Mouse (Mus musculus) testis, adult 2 months (tissue): ENCODE data around the gene Bckdhb. TPM values are rescaled to one million over a fixed set of nuclear protein-coding genes. Genes with fewer than 3 reads are reported as not detected.

Experiments used
- H3K27ac ChIP-seq: fragments of 200-500 bp; 2 replicates; pipeline ENCODE4 v1.5.1; 2012; ENCODE audit warnings: low read depth, low read length; ENCODE audit not compliant: control insufficient read depth, insufficient read depth
- H3K27me3 ChIP-seq: fragments of 200-500 bp; 2 replicates; pipeline ENCODE4 v1.6.1; 2012; ENCODE audit warnings: mild to moderate bottlenecking, low read length, moderate library complexity; ENCODE audit not compliant: control insufficient read depth, insufficient read depth
- H3K36me3 ChIP-seq: fragments of 200-500 bp; 2 replicates; pipeline ENCODE4 v1.6.1; 2012; ENCODE audit warnings: mild to moderate bottlenecking, low read length; ENCODE audit not compliant: control insufficient read depth, insufficient read depth
- H3K4me1 ChIP-seq: fragments of 200-500 bp; 2 replicates; pipeline ENCODE4 v1.6.1; 2012; ENCODE audit warnings: low read length; ENCODE audit not compliant: control insufficient read depth, insufficient read depth
- H3K4me3 ChIP-seq: fragments of 200-500 bp; 2 replicates; pipeline ENCODE4 v1.5.1; 2012; ENCODE audit warnings: low read depth, mild to moderate bottlenecking, low read length, moderate library complexity, mixed read lengths; ENCODE audit not compliant: control insufficient read depth
- CTCF ChIP-seq: fragments of 200-500 bp; IDR thresholded peaks from 2 replicates; pipeline ENCODE4 v1.5.1; 2012; ENCODE audit warnings: low read depth, mild to moderate bottlenecking, inconsistent platforms, low read length, moderate library complexity; ENCODE audit not compliant: control insufficient read depth, insufficient read depth, insufficient replicate concordance
- POLR2A ChIP-seq: fragments of 200-500 bp; IDR thresholded peaks from 2 replicates; pipeline ENCODE4 v1.6.1; 2012; ENCODE audit warnings: low read depth, mild to moderate bottlenecking, inconsistent platforms, low read length, moderate library complexity; ENCODE audit not compliant: control insufficient read depth
- polyA plus RNA-seq: library from polyadenylated mRNA; depleted of rRNA; stranded (reverse); fragments of >200 nt; gene quantifications from 2 replicates; pipeline ENCODE4 v1.2.3, GENCODE M21; 2012

The Bckdhb gene
- polyA plus RNA-seq, 1 experiment, result 4.6 TPM

GRCm38 (mm10) chr9:84109777-84110478 lies 185.0 kb downstream of the Bckdhb start:
- no peaks in the 10 kb centered on the region for H3K4me1 ChIP-seq
- H3K36me3 ChIP-seq, result no peaks in the 10 kb centered on the region
- no peak for TF ChIP-seq POLR2A
- no peak overlapping the region for H3K4me3 ChIP-seq
- no peak overlapping the region for H3K27ac ChIP-seq
- no peaks in the 10 kb centered on the region for H3K27me3 ChIP-seq

GRCm38 (mm10) chr9:84110616-84111015 lies 185.7 kb downstream of the Bckdhb start:
- Histone ChIP-seq H3K4me1 (no peaks in the 10 kb centered on the region), H3K36me3 (no peaks in the 10 kb centered on the region), H3K4me3 (no peak overlapping the region), H3K27me3 (no peaks in the 10 kb centered on the region), H3K27ac (no peak overlapping the region)
- TF ChIP-seq POLR2A (no peak), CTCF (no peak)

- Histone ChIP-seq H3K4me3 (no peak overlapping the region), H3K27ac (no peak overlapping the region), H3K36me3 (no peaks in the 10 kb centered on the region), H3K4me1 (no peaks in the 10 kb centered on the region), H3K27me3 (no peaks in the 10 kb centered on the region)
- TF ChIP-seq POLR2A (no peak), CTCF (no peak)
Observed at GRCm38 (mm10) chr9:84112319-84112718, 187.4 kb downstream of the Bckdhb start.

- no peak for TF ChIP-seq POLR2A
- TF ChIP-seq CTCF, result no peak
- Histone ChIP-seq H3K4me3 (no peak overlapping the region), H3K27me3 (no peaks in the 10 kb centered on the region), H3K4me1 (no peaks in the 10 kb centered on the region), H3K36me3 (no peaks in the 10 kb centered on the region), H3K27ac (no peak overlapping the region)
Observed at GRCm38 (mm10) chr9:84112842-84113568, 188.1 kb downstream of the Bckdhb start.

- Histone ChIP-seq H3K27ac (no peak overlapping the region), H3K36me3 (no peaks in the 10 kb centered on the region), H3K4me3 (no peak overlapping the region)
Observed at GRCm38 (mm10) chr9:84114254-84114653, 189.3 kb downstream of the Bckdhb start.

GRCm38 (mm10) chr9:84117337-84117736 lies 192.4 kb downstream of the Bckdhb start:
- Histone ChIP-seq H3K27ac (no peak overlapping the region), H3K4me1 (no peaks in the 10 kb centered on the region), H3K36me3 (no peaks in the 10 kb centered on the region), H3K27me3 (no peaks in the 10 kb centered on the region), H3K4me3 (no peak overlapping the region)
- no peak for TF ChIP-seq POLR2A
- no peak for TF ChIP-seq CTCF

More at GRCm38 (mm10) chr9:84114254-84114653, 189.3 kb downstream of the Bckdhb start:
- no peaks in the 10 kb centered on the region for H3K4me1 ChIP-seq
- H3K27me3 ChIP-seq, result no peaks in the 10 kb centered on the region
- TF ChIP-seq POLR2A (no peak), CTCF (no peak)

GRCm38 (mm10) chr9:84124996-84125395 lies 200.1 kb downstream of the Bckdhb start:
- Histone ChIP-seq H3K4me3 (no peak overlapping the region), H3K4me1 (no peaks in the 10 kb centered on the region), H3K27ac (no peak overlapping the region), H3K27me3 (no peaks in the 10 kb centered on the region), H3K36me3 (no peaks in the 10 kb centered on the region)
- TF ChIP-seq POLR2A (no peak), CTCF (no peak)

- Histone ChIP-seq H3K27me3 (no peaks in the 10 kb centered on the region), H3K4me3 (no peak overlapping the region), H3K36me3 (no peaks in the 10 kb centered on the region), H3K27ac (no peak overlapping the region), H3K4me1 (no peaks in the 10 kb centered on the region)
- TF ChIP-seq CTCF (no peak), POLR2A (no peak)
Observed at GRCm38 (mm10) chr9:84130338-84130737, 205.4 kb downstream of the Bckdhb start.
